Mouse (Mus musculus) large intestine, adult 2 months (tissue): ENCODE results near the gene Ckb. TPM values are rescaled to one million over a fixed set of nuclear protein-coding genes. Genes with fewer than 3 reads are reported as not detected.
"Not testable (repeated sequence)": the region's sequence is repeated elsewhere in the genome, so short reads cannot be mapped to it uniquely, and the experiment has no call there.

ENCODE experiments used
- DNase-seq: peaks from one replicate; pipeline ENCODE4 v3.0.0-alpha.2; 2012; ENCODE audit warnings: low read depth, low spot score
- WGBS: fragments of 180-500 bp; shearing (Covaris S2); methylation state at CpG from one replicate; pipeline ENCODE4 v1.1.7; 2018; 5-methylcytosine and 5-hydroxymethylcytosine counted together
- polyA plus RNA-seq: library from polyadenylated mRNA; depleted of rRNA; stranded (reverse); fragments of >200 nt; gene quantifications from 2 replicates; pipeline ENCODE4 v1.2.3, GENCODE M21; 2012

Ckb gene
- polyA plus RNA-seq, 1 experiment: 427 TPM

GRCm38 (mm10) chr12:111670976-111671375 is 1.2 kb downstream of the Ckb start:
- DNase-seq: no peak
- WGBS: 5% methylated on average over 35 of the region's 35 CpGs

- 18% methylated on average over 29 of the region's 29 CpGs for WGBS
- DNase-seq: no peak
Observed at GRCm38 (mm10) chr12:111670371-111670971, 1.7 kb downstream of the Ckb start.

- 84% methylated on average over 8 of the region's 8 CpGs for WGBS
- no peak for DNase-seq
Observed at GRCm38 (mm10) chr12:111669961-111670360, 2.2 kb downstream of the Ckb start.

GRCm38 (mm10) chr12:111669000-111669788 is 2.9 kb downstream of the Ckb start:
- 70% methylated on average over 23 of the region's 23 CpGs for WGBS
- DNase-seq: no peak

GRCm38 (mm10) chr12:111668457-111668912 is 3.7 kb downstream of the Ckb start:
- DNase-seq: peak; percentile 76
- WGBS: 19% methylated on average over 8 of the region's 8 CpGs

GRCm38 (mm10) chr12:111667421-111667820 is 4.7 kb downstream of the Ckb start:
- 91% methylated on average over 5 of the region's 5 CpGs for WGBS
- DNase-seq: no peak

GRCm38 (mm10) chr12:111666380-111666779 is 5.8 kb downstream of the Ckb start:
- no peak for DNase-seq
- 76% methylated on average over 13 of the region's 13 CpGs for WGBS

- 77% methylated on average over 13 of the region's 13 CpGs for WGBS
- no peak for DNase-seq
Observed at GRCm38 (mm10) chr12:111665041-111665880, 6.9 kb downstream of the Ckb start.

- no peak for DNase-seq
- WGBS: 42% methylated on average over 6 of the region's 6 CpGs
Observed at GRCm38 (mm10) chr12:111664144-111664634, 7.9 kb downstream of the Ckb start.

GRCm38 (mm10) chr12:111663228-111664143 is 8.7 kb downstream of the Ckb start:
- 66% methylated on average over 17 of the region's 17 CpGs for WGBS
- DNase-seq: no peak

- DNase-seq: not testable (repeated sequence)
- 97% methylated on average over 11 of the region's 11 CpGs for WGBS
Observed at GRCm38 (mm10) chr12:111661554-111661953, 10.6 kb downstream of the Ckb start.

GRCm38 (mm10) chr12:111660628-111661027 is 11.5 kb downstream of the Ckb start:
- 94% methylated on average over 1 of the region's 1 CpGs for WGBS

GRCm38 (mm10) chr12:111659331-111659730 is 12.8 kb downstream of the Ckb start:
- WGBS: 84% methylated on average over 4 of the region's 4 CpGs
- DNase-seq: no peak

More at GRCm38 (mm10) chr12:111660628-111661027, 11.5 kb downstream of the Ckb start:
- no peak for DNase-seq

- 91% methylated on average over 11 of the region's 11 CpGs for WGBS
- no peak for DNase-seq
Observed at GRCm38 (mm10) chr12:111655695-111656094, 16.4 kb downstream of the Ckb start.

GRCm38 (mm10) chr12:111653434-111653833 is 18.7 kb downstream of the Ckb start:
- 33% methylated on average over 3 of the region's 3 CpGs for WGBS

GRCm38 (mm10) chr12:111652953-111653352 is 19.2 kb downstream of the Ckb start:
- 86% methylated on average over 3 of the region's 3 CpGs for WGBS
- no peak for DNase-seq

More at GRCm38 (mm10) chr12:111653434-111653833, 18.7 kb downstream of the Ckb start:
- no peak for DNase-seq

GRCm38 (mm10) chr12:111648061-111648645 is 24.0 kb downstream of the Ckb start:
- 48% methylated on average over 6 of the region's 6 CpGs for WGBS
- no peak for DNase-seq
